Mouse (Mus musculus) olfactory bulb, adult 2 months (tissue): ENCODE measurements around the gene Itgb2l.

Source experiments
- CTCF ChIP-seq: fragments of 200-500 bp; IDR thresholded peaks from 2 replicates; pipeline ENCODE4 v1.5.1; 2012; ENCODE audit warnings: low read depth, mild to moderate bottlenecking, low read length, moderate library complexity; ENCODE audit not compliant: insufficient read depth
- POLR2A ChIP-seq: fragments of 200-500 bp; IDR thresholded peaks from 2 replicates; pipeline ENCODE4 v1.6.1; 2012; ENCODE audit warnings: mild to moderate bottlenecking, low read depth, low read length, moderate library complexity; ENCODE audit not compliant: insufficient read depth

DNA sequence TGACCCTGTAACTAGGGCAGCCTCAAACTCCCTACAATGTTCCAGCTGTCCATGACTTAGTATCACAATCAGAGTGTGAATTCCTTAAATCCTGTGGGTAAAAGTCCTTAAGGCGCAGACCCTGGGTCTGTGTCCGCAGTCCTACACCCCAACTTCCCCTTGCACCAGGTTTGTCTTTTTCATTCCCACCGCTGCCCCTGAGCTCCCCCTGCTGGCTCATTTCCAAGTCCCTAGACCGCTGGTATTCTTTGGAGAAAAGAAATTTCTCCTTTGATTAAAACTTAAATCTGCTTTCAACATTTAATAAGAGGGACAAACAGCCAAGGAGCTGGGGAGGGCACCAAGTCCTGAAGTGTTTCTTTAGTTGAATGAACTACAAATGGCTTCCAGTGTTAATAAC, 26.2 kb upstream of the Itgb2l start:
- TF ChIP-seq CTCF (no peak), POLR2A (no peak)
